Mouse (Mus musculus) limb, embryonic 12.5 days (tissue): ENCODE results near the gene Gm11938. TPM values are rescaled to one million over a fixed set of nuclear protein-coding genes. Genes with fewer than 3 reads are reported as not detected.
"Not testable (repeated sequence)": the region's sequence is repeated elsewhere in the genome, so short reads cannot be mapped to it uniquely, and the experiment has no call there.

Source experiments
- ATAC-seq: fragments of 200-750 bp; cut with Nextera tagmentation; 2 replicates; pipeline ENCODE4 v1.8.0; 2017; ENCODE audit warnings: low read depth, moderate TSS enrichment; ENCODE audit not compliant: insufficient number of reproducible peaks, insufficient read depth, low FRiP score, low TSS enrichment
- H3K27ac ChIP-seq: fragments of 300-500 bp; sonication (generic); 2 replicates; pipeline ENCODE4 v1.5.1; 2016; ENCODE audit warnings: mild to moderate bottlenecking, moderate library complexity
- H3K27me3 ChIP-seq: fragments of 300-500 bp; sonication (generic); 2 replicates; pipeline ENCODE4 v1.6.1; 2016; ENCODE audit warnings: mild to moderate bottlenecking, moderate library complexity
- H3K36me3 ChIP-seq: fragments of 300-500 bp; sonication (generic); 2 replicates; pipeline ENCODE4 v1.6.1; 2016; ENCODE audit warnings: mild to moderate bottlenecking, moderate library complexity
- H3K4me1 ChIP-seq: fragments of 300-500 bp; sonication (generic); replicated peaks from 2 replicates; pipeline ENCODE4 v1.6.1; 2016
- H3K4me2 ChIP-seq: fragments of 300-500 bp; sonication (generic); 2 replicates; pipeline ENCODE4 v1.6.1; 2016; ENCODE audit warnings: mild to moderate bottlenecking, moderate library complexity
- H3K4me3 ChIP-seq: fragments of 300-500 bp; sonication (generic); replicated peaks from 2 replicates; pipeline ENCODE4 v1.5.1; 2016; ENCODE audit warnings: mild to moderate bottlenecking
- H3K9ac ChIP-seq: fragments of 300-500 bp; sonication (generic); replicated peaks from 2 replicates; pipeline ENCODE4 v1.6.1; 2016; ENCODE audit warnings: mild to moderate bottlenecking, moderate library complexity
- H3K9me3 ChIP-seq: fragments of 300-500 bp; sonication (generic); 2 replicates; pipeline ENCODE4 v1.6.1; 2016; ENCODE audit warnings: mild to moderate bottlenecking, moderate library complexity
- whole genome bisulfite sequencing: fragments of 180-500 bp; shearing (Covaris S2); methylation state at CpG from one replicate; pipeline ENCODE4 v1.1.7; 2016; 5-methylcytosine and 5-hydroxymethylcytosine counted together
- polyA plus RNA-seq: library from polyadenylated mRNA; unstranded; fragments of >200 nt; fragmentation: Nextera tagmentation; extraction: Ambion mirVana; gene quantifications from 2 replicates; pipeline ENCODE4 v1.2.1, GENCODE M21; 2016

The Gm11938 gene
- polyA plus RNA-seq, 1 experiment from 2014 or later: not detected

GRCm38 (mm10) chr11:99620335-99620734, 17.2 kb upstream of the Gm11938 start, which contains the start of gene Gm11562:
Gm11562 (minus strand) TSS chr11:99620435.
- no peaks in the 10 kb centered on the region for H3K9me3 ChIP-seq
- no peaks in the 10 kb centered on the region for H3K4me1 ChIP-seq
- no peaks in the 10 kb centered on the region for H3K36me3 ChIP-seq
- no peaks in the 10 kb centered on the region for H3K27me3 ChIP-seq
- no peak within 1 kb of the TSS for H3K9ac ChIP-seq
- no peak for ATAC-seq
- H3K27ac ChIP-seq: no peak within 1 kb of the TSS
- no peak within 1 kb of the TSS for H3K4me3 ChIP-seq
- 87% methylated on average over 2 of the region's 2 CpGs for WGBS
- H3K4me2 ChIP-seq: no peak within 1 kb of the TSS

GRCm38 (mm10) chr11:99614796-99615363, 11.8 kb upstream of the Gm11938 start, which contains the start of gene Krtap2-4:
Krtap2-4 (minus strand) TSS chr11:99614846.
- WGBS: 63% methylated on average over 3 of the region's 3 CpGs
- H3K27ac ChIP-seq: no peak within 1 kb of the TSS
- H3K36me3 ChIP-seq: no peaks in the 10 kb centered on the region
- no peak for ATAC-seq
- no peak within 1 kb of the TSS for H3K4me3 ChIP-seq
- H3K9me3 ChIP-seq: no peaks in the 10 kb centered on the region
- no peak within 1 kb of the TSS for H3K9ac ChIP-seq
- H3K4me1 ChIP-seq: no peaks in the 10 kb centered on the region
- H3K27me3 ChIP-seq: no peaks in the 10 kb centered on the region
- no peak within 1 kb of the TSS for H3K4me2 ChIP-seq

GRCm38 (mm10) chr11:99610089-99610488, 7.0 kb upstream of the Gm11938 start, which contains the start of gene Gm11937:
Gm11937 (minus strand) TSS chr11:99610189.
- not testable (repeated sequence) for H3K27me3 ChIP-seq, H3K4me1 ChIP-seq, H3K4me3 ChIP-seq, H3K36me3 ChIP-seq, H3K9me3 ChIP-seq, H3K27ac ChIP-seq, ATAC-seq, H3K4me2 ChIP-seq, H3K9ac ChIP-seq
- WGBS: 47% methylated on average over 1 of the region's 2 CpGs

- H3K4me1 ChIP-seq: no peaks in the 10 kb centered on the region
- H3K4me3 ChIP-seq: no peak overlapping the region
- H3K9me3 ChIP-seq: no peaks in the 10 kb centered on the region
- H3K36me3 ChIP-seq: no peaks in the 10 kb centered on the region
- ATAC-seq: no peak
- no peaks in the 10 kb centered on the region for H3K27me3 ChIP-seq
- no peak overlapping the region for H3K27ac ChIP-seq
- WGBS: 73% methylated on average over 1 of the region's 1 CpGs
- H3K9ac ChIP-seq: no peak overlapping the region
- no peak overlapping the region for H3K4me2 ChIP-seq
These were observed 6.0 kb upstream of the Gm11938 start for GRCm38 (mm10) chr11:99609126-99609525.

- not testable (repeated sequence) for H3K9me3 ChIP-seq, H3K27ac ChIP-seq, H3K9ac ChIP-seq, H3K4me1 ChIP-seq, H3K36me3 ChIP-seq, H3K27me3 ChIP-seq, H3K4me2 ChIP-seq, H3K4me3 ChIP-seq, ATAC-seq
- WGBS: 84% methylated on average over 6 of the region's 6 CpGs
These were observed 5.4 kb downstream of the Gm11938 start, which contains the start of gene Krtap9-3 for GRCm38 (mm10) chr11:99597742-99598141. Krtap9-3 (minus strand) TSS chr11:99598105.

GRCm38 (mm10) chr11:99590981-99591380, 12.1 kb downstream of the Gm11938 start, which contains the start of gene Krtap1-3:
Krtap1-3 (minus strand) TSS chr11:99591339.
- 75% methylated on average over 6 of the region's 6 CpGs for WGBS
- no peak within 1 kb of the TSS for H3K27ac ChIP-seq
- H3K36me3 ChIP-seq: no peaks in the 10 kb centered on the region
- H3K27me3 ChIP-seq: no peaks in the 10 kb centered on the region
- H3K9me3 ChIP-seq: no peaks in the 10 kb centered on the region
- H3K4me1 ChIP-seq: no peaks in the 10 kb centered on the region
- no peak within 1 kb of the TSS for H3K4me2 ChIP-seq
- H3K4me3 ChIP-seq: no peak within 1 kb of the TSS
- H3K9ac ChIP-seq: no peak within 1 kb of the TSS
- no peak for ATAC-seq

- no peaks in the 10 kb centered on the region for H3K36me3 ChIP-seq
- no peaks in the 10 kb centered on the region for H3K4me1 ChIP-seq
- H3K4me2 ChIP-seq: no peak overlapping the region
- H3K9me3 ChIP-seq: no peaks in the 10 kb centered on the region
- WGBS: 88% methylated on average over 7 of the region's 7 CpGs
- H3K27ac ChIP-seq: no peak overlapping the region
- no peaks in the 10 kb centered on the region for H3K27me3 ChIP-seq
- H3K9ac ChIP-seq: no peak overlapping the region
- no peak for ATAC-seq
- H3K4me3 ChIP-seq: no peak overlapping the region
These were observed 18.0 kb downstream of the Gm11938 start for GRCm38 (mm10) chr11:99585096-99585495.

- Histone ChIP-seq H3K4me3 (no peak within 1 kb of the TSS), H3K27me3 (no peaks in the 10 kb centered on the region), H3K27ac (no peak within 1 kb of the TSS), H3K9ac (no peak within 1 kb of the TSS), H3K4me2 (no peak within 1 kb of the TSS), H3K36me3 (no peaks in the 10 kb centered on the region), H3K9me3 (no peaks in the 10 kb centered on the region), H3K4me1 (no peaks in the 10 kb centered on the region)
- 67% methylated on average over 5 of the region's 5 CpGs for WGBS
- ATAC-seq: no peak
These were observed 19.8 kb downstream of the Gm11938 start, which contains the start of gene Krtap1-4 for GRCm38 (mm10) chr11:99583245-99583704. Krtap1-4 (minus strand) TSS chr11:99583654.

GRCm38 (mm10) chr11:99581564-99581963, 21.5 kb downstream of the Gm11938 start:
- Histone ChIP-seq H3K9me3 (no peaks in the 10 kb centered on the region), H3K4me2 (no peak overlapping the region), H3K36me3 (no peaks in the 10 kb centered on the region), H3K27ac (no peak overlapping the region), H3K9ac (no peak overlapping the region), H3K4me3 (no peak overlapping the region), H3K4me1 (no peaks in the 10 kb centered on the region), H3K27me3 (no peaks in the 10 kb centered on the region)
- 86% methylated on average over 6 of the region's 6 CpGs for WGBS
- ATAC-seq: no peak

- H3K36me3 ChIP-seq: no peaks in the 10 kb centered on the region
These were observed 22.1 kb downstream of the Gm11938 start for GRCm38 (mm10) chr11:99581051-99581450.

GRCm38 (mm10) chr11:99580636-99581035, 22.5 kb downstream of the Gm11938 start, which contains the start of gene Krtap1-5:
Krtap1-5 (minus strand) TSS chr11:99581016.
- Histone ChIP-seq H3K4me3 (no peak within 1 kb of the TSS), H3K27ac (no peak within 1 kb of the TSS), H3K27me3 (no peaks in the 10 kb centered on the region), H3K4me1 (no peaks in the 10 kb centered on the region), H3K36me3 (no peaks in the 10 kb centered on the region), H3K9ac (no peak within 1 kb of the TSS), H3K4me2 (no peak within 1 kb of the TSS), H3K9me3 (no peaks in the 10 kb centered on the region)
- ATAC-seq: no peak
- 90% methylated on average over 6 of the region's 6 CpGs for WGBS

More at GRCm38 (mm10) chr11:99581051-99581450, 22.1 kb downstream of the Gm11938 start:
- no peak for ATAC-seq
- 91% methylated on average over 5 of the region's 5 CpGs for WGBS
- no peak overlapping the region for H3K27ac ChIP-seq
- no peaks in the 10 kb centered on the region for H3K4me1 ChIP-seq
- H3K27me3 ChIP-seq: no peaks in the 10 kb centered on the region
- H3K4me2 ChIP-seq: no peak overlapping the region
- H3K9me3 ChIP-seq: no peaks in the 10 kb centered on the region
- H3K9ac ChIP-seq: no peak overlapping the region
- no peak overlapping the region for H3K4me3 ChIP-seq
